Mouse (Mus musculus) right cerebral cortex, adult 2 months (tissue): Measurements from ENCODE around the gene C1ql1.

Experiments
- DNase-seq, 2 experiments: peaks; one replicate each; pipeline ENCODE4 v3.0.0; 2021 to 2022; ENCODE audit warnings: low spot score in 2 of 2

C1ql1 gene

GRCm38 (mm10) chr11:102901199-102901598 is 45.3 kb downstream of the C1ql1 start:
- DNase-seq = no peak

DNA sequence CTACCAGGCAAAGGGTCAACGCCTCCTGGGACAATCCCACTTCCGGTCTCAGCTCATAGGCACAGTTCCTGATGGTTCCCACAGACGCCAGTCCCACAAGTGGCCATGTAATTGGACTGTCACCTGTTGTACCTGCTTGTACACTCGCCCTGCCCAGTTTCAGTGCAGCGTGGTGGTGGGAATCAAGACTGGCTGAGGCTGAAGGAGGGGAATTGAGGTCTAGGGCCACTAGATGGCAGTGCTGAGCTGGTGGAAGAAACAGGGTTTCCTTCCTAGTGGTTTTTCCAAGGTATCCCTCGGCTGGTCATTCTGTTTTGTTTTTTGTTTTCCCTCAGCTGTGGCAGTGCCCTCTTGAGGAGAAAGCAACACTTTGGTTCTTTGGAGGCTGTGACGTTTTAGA is 45.7 kb downstream of the C1ql1 start, which contains the start of gene Gfap:
TSS of gene Gfap (minus strand) at position 150 of the 400 bp plus-strand sequence.
- peak; percentile 81 to 84 for DNase-seq

GRCm38 (mm10) chr11:102898408-102898807 is 48.1 kb downstream of the C1ql1 start:
- DNase-seq = peak in 1 of 2 experiments; percentile 21

DNA sequence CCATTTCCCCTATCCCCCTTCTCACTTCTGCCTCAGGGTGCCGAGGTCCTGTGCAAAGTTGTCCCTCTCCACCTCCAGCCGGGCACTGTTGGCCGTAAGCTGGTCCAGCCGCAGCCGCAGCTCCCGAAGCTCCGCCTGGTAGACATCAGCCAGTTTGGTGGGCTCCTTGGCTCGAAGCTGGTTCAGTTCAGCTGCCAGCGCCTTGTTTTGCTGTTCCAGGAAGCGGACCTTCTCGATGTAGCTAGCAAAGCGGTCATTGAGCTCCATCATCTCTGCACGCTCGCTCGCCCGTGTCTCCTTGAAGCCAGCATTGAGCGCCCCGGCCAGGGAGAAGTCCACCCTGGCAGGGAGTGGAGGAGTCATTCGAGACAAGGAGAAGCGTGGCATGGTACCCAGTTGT is 49.8 kb downstream of the C1ql1 start:
- no peak for DNase-seq

- DNase-seq = no peak
Measured at GRCm38 (mm10) chr11:102895779-102896178, 50.7 kb downstream of the C1ql1 start.

GRCm38 (mm10) chr11:102894716-102895115 is 51.8 kb downstream of the C1ql1 start:
- no peak for DNase-seq

GRCm38 (mm10) chr11:102893015-102893651 is 53.4 kb downstream of the C1ql1 start:
- peak in 1 of 2 experiments; percentile 34 for DNase-seq

DNA sequence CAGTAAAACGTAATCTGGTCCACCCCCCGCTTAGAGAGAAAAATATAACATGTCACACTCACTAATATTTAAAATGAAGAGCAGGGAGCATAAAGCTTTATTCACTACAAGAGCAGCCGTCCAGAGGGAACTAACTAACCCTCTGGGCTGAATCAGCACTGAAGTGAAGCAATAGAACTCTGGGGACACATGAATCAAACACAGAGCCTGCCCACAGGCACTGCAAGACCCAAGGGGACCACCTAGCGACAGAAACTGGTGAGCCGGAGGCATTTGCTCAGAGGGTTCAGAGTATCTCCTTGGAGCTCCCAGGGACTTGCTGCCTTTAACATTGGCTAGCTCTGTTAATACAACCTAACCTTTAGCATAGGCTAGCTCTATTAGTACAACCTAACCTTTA is 56.4 kb downstream of the C1ql1 start:
- no peak for DNase-seq
